Mouse (Mus musculus): ENCODE measurements around the gene Nhp2. TPM values are rescaled to one million over a fixed set of nuclear protein-coding genes. Genes with fewer than 3 reads are reported as not detected.

Nhp2 gene
- polyA plus RNA-seq, 1 experiment from 2014 or later = 103 TPM

DNA sequence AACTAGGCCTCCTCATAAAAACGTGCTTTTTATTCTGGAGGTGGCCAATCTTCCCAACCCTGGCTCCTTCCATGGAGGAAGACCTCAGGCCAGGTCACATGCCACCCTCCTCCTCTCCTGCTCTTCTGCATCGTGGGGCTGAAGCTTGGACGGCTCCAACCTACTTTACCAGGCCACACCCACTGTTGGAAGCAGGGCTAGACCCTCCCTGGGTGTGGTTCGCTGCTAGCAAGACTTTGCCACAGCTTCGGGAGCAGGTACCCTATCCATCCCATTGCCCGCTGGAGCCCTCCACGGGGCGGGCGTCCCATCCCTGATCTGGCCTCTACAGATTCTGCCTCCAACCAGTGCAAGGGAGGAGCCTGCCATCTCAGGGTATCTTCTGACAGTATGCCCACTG, 23.7 kb downstream of the Nhp2 start:
- no peak overlapping the region for H3K4me3 ChIP-seq
- no peak overlapping the region for H3K9ac ChIP-seq
- 72% methylated on average over 9 of the region's 9 CpGs for WGBS
- H3K27ac ChIP-seq = no peak overlapping the region
- ATAC-seq (ENCODE audit: low FRiP score) = no peak
- H3K4me2 ChIP-seq (replicated peaks) = no peak overlapping the region
- 0 out of 2 replicates have a peak, but pooled peaks cover under 1% of the 10 kb centered on the region for H3K27me3 ChIP-seq
- H3K9me3 ChIP-seq (replicated peaks) = no peaks in the 10 kb centered on the region
- H3K4me1 ChIP-seq = peaks cover 8% of the 10 kb centered on the region
- H3K36me3 ChIP-seq = no peaks in the 10 kb centered on the region

DNA sequence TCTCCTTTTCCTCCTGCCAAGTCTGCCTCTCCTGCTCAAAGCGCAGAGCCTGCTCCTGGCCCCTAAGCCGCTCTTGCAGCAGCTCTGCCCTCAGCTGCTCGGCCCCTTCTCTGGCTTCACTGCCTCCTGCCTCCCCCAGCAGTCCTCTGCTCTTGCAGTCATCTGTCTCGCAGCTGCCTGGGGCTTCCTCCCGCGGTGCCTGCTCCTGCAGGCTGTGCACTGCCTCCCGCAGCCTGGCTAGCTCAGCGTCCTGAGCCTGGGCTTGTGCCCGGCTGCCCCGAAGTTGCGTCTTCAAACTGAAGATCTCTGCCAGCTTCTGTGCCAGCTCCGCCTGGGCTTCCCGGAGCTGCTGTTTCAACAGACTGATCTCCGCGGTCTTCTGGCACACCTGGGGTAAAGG, 24.2 kb downstream of the Nhp2 start:
- Histone ChIP-seq H3K36me3 (no peaks in the 10 kb centered on the region), H3K9me3 (replicated peaks) (no peaks in the 10 kb centered on the region), H3K4me3 (no peak overlapping the region), H3K9ac (no peak overlapping the region), H3K27ac (no peak overlapping the region), H3K4me2 (replicated peaks) (peak overlapping the region; percentile 13; the same call in 1 of the 2 replicates), H3K27me3 (0 out of 2 replicates have a peak, but pooled peaks cover 3% of the 10 kb centered on the region), H3K4me1 (peaks cover 14% of the 10 kb centered on the region)
- 55% methylated on average over 15 of the region's 15 CpGs for whole genome bisulfite sequencing
- ATAC-seq (ENCODE audit: low FRiP score) = no peak

DNA sequence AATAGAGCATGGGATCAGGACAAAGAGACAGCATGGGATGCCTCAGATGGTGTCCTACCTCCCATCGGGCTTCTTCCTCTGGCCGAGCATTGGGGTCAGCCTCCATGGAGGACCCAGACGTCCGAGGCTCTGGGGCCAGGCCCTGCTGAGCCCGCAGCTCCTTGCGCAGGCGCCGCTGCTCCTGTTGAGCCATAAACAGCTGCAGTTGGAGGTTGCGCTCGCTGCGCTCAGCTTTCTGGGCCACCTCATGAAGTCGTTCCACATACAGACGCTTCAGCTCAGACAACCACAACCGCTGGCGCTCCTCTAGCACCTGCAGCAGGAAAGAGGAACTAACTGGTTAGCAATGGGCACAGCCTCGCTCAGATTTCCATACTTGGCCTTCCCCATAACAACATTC, 24.7 kb downstream of the Nhp2 start:
- Histone ChIP-seq H3K27ac (no peak overlapping the region), H3K27me3 (peaks cover 7% of the 10 kb centered on the region; the same call in 1 of the 2 replicates), H3K9ac (no peak overlapping the region), H3K36me3 (no peaks in the 10 kb centered on the region), H3K4me1 (peaks cover 18% of the 10 kb centered on the region), H3K9me3 (replicated peaks) (no peaks in the 10 kb centered on the region), H3K4me3 (no peak overlapping the region), H3K4me2 (replicated peaks) (0 out of 2 replicates have a peak overlapping the region, but pooled peaks have one; percentile 13)
- WGBS = 77% methylated on average over 16 of the region's 16 CpGs
- ATAC-seq (ENCODE audit: low FRiP score) = no peak

DNA sequence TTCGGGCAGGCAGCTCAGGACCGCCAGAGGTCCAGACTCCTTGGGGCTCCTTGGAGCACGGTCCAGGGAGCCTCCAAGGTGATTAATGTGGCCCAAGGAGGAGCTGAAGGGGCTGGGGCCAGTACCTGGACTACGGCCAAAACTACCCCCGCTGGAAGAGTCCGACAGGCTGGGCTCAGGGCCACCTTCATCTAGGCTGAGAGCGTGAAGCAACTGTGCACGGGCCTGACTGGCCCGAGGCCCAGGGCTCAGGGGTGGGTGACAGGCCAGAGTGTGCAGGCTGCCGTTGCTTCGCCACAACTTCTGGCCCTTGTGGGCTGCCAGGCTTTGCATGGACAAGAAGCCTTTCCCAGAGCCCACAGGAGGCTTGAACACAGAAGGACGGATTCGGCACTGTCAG, 25.8 kb downstream of the Nhp2 start:
- Histone ChIP-seq H3K9me3 (replicated peaks) (no peaks in the 10 kb centered on the region), H3K9ac (no peak overlapping the region), H3K4me1 (peaks cover 28% of the 10 kb centered on the region), H3K36me3 (no peaks in the 10 kb centered on the region), H3K4me3 (no peak overlapping the region), H3K27me3 (peaks cover 17% of the 10 kb centered on the region), H3K27ac (no peak overlapping the region), H3K4me2 (replicated peaks) (no peak overlapping the region)
- ATAC-seq (ENCODE audit: low FRiP score) = no peak
- WGBS = 92% methylated on average over 13 of the region's 13 CpGs

DNA sequence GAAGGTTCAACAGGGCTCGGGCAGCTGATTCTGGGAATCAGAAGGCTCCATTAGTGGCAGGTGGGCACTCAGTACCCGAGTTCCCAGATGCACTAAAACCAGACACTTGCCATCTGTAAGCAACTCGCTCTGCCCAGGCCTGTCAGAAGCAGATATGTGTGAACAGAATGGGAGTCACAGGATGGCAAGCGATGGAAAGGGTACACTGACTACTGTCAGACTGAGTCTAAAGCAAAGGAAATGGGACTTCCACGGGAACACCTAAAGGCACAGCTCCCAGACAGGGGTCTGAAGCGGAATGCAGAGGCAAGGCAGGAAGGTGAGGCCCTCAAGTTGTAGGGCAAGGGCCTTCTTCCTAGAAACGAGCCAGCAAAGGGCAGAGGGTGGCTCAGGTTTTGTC, 26.7 kb downstream of the Nhp2 start:
- Histone ChIP-seq H3K4me1 (peaks cover 35% of the 10 kb centered on the region), H3K27ac (no peak overlapping the region), H3K4me3 (no peak overlapping the region), H3K9me3 (replicated peaks) (no peaks in the 10 kb centered on the region), H3K9ac (no peak overlapping the region), H3K4me2 (replicated peaks) (no peak overlapping the region), H3K36me3 (no peaks in the 10 kb centered on the region), H3K27me3 (peaks cover 27% of the 10 kb centered on the region)
- 86% methylated on average over 7 of the region's 7 CpGs for WGBS
- no peak for ATAC-seq (ENCODE audit: low FRiP score)

DNA sequence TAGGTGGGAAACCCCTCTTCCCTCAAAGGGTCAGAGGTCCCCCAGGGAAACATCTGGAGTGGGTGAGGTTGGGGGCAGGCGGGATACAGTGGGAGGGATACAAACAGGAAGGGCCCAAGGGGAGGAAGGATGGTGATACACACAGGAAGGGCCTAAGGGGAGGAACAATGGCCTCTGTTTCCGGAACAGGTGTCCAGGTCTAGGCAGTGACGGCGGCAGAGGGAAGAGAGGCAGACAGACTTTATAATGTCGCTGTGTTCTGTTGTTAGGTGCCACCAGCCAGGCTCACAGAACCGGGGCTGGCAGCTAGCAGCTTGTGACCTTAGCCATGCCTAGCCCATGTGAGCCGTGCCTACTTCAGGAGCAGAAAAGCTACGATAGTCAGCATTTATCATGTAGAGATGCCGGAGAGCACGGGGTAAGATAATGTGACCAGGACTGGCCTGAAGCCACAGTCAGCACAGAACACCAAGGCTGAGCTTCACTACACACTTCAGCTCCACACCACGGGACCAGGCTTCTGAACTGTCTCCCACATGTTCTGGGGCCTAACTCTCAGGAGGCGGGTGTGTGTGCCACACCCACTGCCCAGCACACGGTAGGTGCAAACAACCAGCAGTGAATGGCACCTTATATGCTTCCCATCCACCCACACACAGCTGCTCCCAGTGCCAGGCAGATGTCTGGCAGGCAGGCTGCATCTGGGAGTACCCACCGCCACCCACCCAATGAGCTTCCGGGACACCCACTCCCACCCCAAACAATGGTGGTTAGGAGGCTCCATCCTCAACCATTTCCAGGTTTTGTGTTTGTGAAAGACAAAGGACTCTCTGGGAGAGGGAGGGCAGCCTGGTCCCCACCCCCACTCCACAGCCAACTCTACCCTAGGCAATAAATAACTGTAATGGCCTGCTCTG, 27.5 kb downstream of the Nhp2 start:
- no peaks in the 10 kb centered on the region for H3K9me3 ChIP-seq (replicated peaks)
- H3K4me3 ChIP-seq = no peak overlapping the region
- ATAC-seq (ENCODE audit: low FRiP score) = no peak
- no peak overlapping the region for H3K4me2 ChIP-seq (replicated peaks)
- H3K9ac ChIP-seq = no peak overlapping the region
- H3K4me1 ChIP-seq = peaks cover 35% of the 10 kb centered on the region
- H3K36me3 ChIP-seq = no peaks in the 10 kb centered on the region
- H3K27ac ChIP-seq = peak overlapping the region; percentile 49; the same call in 1 of the 2 replicates
- H3K27me3 ChIP-seq = peaks cover 30% of the 10 kb centered on the region
- WGBS = 77% methylated on average over 15 of the region's 15 CpGs

DNA sequence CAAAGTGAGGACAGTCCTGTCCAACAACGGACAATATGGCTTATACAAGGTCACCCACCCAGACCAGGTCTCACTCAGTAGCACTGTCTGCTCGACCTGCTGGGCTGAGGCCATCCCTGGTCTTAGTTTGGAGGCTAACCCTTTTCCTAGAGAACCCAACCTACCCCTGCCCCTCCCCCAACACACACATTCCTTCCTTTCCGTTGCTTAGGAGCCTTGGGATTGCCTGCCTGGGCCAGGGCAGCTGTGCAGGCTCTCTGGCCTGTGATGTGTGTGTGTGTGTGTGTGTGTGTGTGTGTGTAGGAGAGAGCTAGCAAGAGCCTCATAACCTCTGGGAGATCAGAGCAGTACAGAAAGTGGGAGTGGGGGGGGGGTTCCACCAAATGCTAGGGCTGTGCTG, 29.0 kb downstream of the Nhp2 start:
- WGBS = 21% methylated on average over 3 of the region's 3 CpGs
- Histone ChIP-seq H3K27ac (peak overlapping the region; percentile 49; the same call in 1 of the 2 replicates), H3K36me3 (no peaks in the 10 kb centered on the region), H3K27me3 (peaks cover 30% of the 10 kb centered on the region), H3K4me1 (peaks cover 35% of the 10 kb centered on the region), H3K9ac (no peak overlapping the region), H3K4me2 (replicated peaks) (peak overlapping the region; percentile 25), H3K9me3 (replicated peaks) (no peaks in the 10 kb centered on the region), H3K4me3 (peak overlapping the region; percentile 6; the same call in 1 of the 2 replicates)
- ATAC-seq (ENCODE audit: low FRiP score) = peak; percentile 69

DNA sequence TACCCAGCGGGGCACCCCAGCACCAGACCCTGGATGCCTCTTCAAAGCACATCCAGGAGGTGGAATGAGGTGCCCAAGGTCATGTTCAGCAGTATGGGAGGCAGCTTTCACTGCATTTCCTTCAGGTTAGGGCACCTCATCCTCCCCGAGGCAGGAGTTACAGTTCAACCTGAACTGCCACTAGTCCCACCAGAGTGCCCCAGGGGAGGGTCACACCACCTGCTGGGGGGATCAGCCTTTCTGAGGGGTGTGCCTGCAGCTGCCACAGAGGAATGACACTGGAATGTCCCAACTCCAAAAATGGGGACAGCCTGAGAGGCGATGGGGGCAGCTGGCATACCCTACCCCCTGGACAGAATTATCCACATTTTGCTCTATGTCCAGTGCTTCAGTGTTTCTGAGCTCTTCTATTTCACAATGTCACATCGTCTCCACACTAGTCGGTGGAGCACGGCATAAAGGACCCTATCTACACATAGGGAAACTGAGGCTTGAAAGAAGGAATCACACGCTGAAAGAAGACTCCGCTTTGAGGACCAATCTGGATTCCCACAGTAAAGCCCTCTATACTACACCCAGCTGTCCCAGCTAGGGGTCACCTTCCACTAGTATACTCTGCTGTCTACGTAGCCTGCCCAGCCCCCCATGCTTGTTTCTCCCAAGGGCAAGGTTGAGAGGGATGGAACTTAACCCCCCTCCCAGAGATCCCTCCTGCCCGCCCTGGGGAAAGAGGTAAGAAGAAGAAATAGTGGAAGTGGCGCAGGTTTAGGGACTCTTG, 29.8 kb downstream of the Nhp2 start:
- WGBS = 22% methylated on average over 11 of the region's 11 CpGs
- Histone ChIP-seq H3K27me3 (peaks cover 30% of the 10 kb centered on the region), H3K4me1 (peaks cover 35% of the 10 kb centered on the region), H3K9ac (peak overlapping the region; percentile 71), H3K4me2 (replicated peaks) (peak overlapping the region; percentile 95), H3K36me3 (no peaks in the 10 kb centered on the region), H3K27ac (peak overlapping the region; percentile 49; the same call in 1 of the 2 replicates), H3K9me3 (replicated peaks) (no peaks in the 10 kb centered on the region), H3K4me3 (peak overlapping the region; percentile 62)
- peak; percentile 13; the same call in 1 of the 2 replicates for ATAC-seq (ENCODE audit: low FRiP score)

DNA sequence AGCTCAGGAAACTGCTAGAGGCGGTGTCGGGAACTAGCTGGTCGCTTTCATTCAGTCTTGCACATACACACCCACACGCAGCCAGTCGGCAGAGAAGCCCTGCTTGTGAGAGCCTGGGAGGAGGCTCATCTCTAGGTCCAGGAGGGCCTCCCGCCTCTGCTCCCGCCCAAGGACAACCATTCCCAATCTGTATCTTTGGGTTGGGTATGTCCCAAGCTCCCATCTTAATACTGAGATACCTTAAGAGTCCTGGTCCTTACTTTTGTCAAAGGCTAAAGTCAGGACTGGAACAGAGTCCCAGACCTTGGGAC, 30.3 kb downstream of the Nhp2 start:
- H3K4me2 ChIP-seq (replicated peaks) = peak overlapping the region; percentile 95
- H3K36me3 ChIP-seq = no peaks in the 10 kb centered on the region
- H3K27ac ChIP-seq = no peak overlapping the region; the same call in 1 of the 2 replicates
- H3K27me3 ChIP-seq = peaks cover 30% of the 10 kb centered on the region
- peak overlapping the region; percentile 62 for H3K4me3 ChIP-seq
- peaks cover 35% of the 10 kb centered on the region for H3K4me1 ChIP-seq
- ATAC-seq (ENCODE audit: low FRiP score) = no peak
- WGBS = 4% methylated on average over 7 of the region's 7 CpGs
- no peaks in the 10 kb centered on the region for H3K9me3 ChIP-seq (replicated peaks)
- H3K9ac ChIP-seq = peak overlapping the region; percentile 71

DNA sequence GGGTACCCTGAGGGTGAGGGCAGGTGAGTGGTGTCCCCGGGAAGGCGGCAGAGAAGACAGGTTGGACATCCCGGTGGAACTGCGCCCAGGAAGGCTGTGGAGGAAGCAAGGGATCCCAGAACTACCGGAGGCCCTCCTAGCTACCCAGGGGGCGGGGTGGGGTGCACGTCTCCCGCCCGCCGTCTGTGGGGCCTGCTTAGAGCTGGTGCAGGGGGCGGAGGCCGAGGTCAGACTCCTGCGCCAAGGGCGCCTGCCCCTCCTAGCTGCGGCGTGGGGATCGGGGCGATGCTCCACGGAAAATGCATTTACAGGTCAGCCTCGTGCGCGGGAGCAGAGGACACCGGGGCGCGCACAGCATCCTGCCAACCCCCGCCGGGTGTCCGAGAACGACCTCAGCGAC, 30.7 kb downstream of the Nhp2 start:
- H3K4me1 ChIP-seq = peaks cover 35% of the 10 kb centered on the region
- no peak overlapping the region for H3K27ac ChIP-seq
- H3K4me2 ChIP-seq (replicated peaks) = peak overlapping the region; percentile 95
- H3K9ac ChIP-seq = peak overlapping the region; percentile 71
- 0 out of 2 replicates have a peak, but pooled peaks have one; percentile 7 for ATAC-seq (ENCODE audit: low FRiP score)
- no peaks in the 10 kb centered on the region for H3K36me3 ChIP-seq
- WGBS = 1% methylated on average over 30 of the region's 30 CpGs
- H3K27me3 ChIP-seq = peaks cover 30% of the 10 kb centered on the region
- H3K4me3 ChIP-seq = peak overlapping the region; percentile 62
- H3K9me3 ChIP-seq (replicated peaks) = no peaks in the 10 kb centered on the region

DNA sequence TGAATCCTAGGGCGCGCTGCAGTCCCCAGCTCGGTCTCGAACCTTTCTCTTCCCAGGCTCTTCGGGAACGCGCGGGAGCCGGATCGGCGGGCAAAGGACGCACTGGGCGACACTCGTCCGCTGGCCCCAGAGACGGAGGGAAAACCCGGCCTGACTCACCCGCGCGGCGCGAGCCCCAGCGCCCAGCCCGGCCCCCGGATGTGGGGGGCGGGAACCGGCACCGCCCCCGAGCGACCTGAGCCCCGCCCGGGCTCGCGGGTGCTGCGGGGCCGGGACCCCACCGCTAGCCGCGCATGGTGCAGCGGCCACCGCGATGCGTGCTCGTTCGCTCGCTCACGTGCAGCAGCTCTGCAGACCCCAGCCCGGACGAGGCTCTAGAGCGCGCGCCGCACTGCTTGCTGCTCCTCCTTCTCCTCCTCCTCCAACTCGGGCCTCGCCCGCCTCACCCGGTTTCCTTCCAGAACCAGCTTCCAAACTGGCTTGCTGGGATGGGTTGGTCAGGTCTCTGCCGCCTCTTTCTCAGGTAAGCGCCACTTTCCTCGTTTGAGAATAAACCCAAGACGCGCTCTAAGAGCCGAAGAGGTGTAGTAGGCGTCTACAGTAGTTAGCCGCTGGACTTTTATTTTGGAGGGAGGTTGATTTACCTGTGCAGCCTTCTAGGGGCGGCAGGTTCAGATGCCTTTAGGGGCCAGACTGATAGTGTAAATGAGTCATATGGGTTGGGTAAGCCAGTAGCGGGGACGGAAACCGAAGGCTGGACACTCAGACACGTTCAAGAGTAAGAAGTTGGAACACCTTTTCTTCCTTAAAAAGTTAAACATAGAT, 31.4 kb downstream of the Nhp2 start, which contains the start of the genes N4bp3 and D930048N14Rik:
Gene N4bp3 (minus strand): TSS at position 152 of the 825 bp plus-strand sequence.
Gene D930048N14Rik (plus strand): TSS at position 264 of the 825 bp plus-strand sequence.
- peaks cover 30% of the 10 kb centered on the region for H3K27me3 ChIP-seq
- peak; percentile 62 for ATAC-seq (ENCODE audit: low FRiP score)
- H3K27ac ChIP-seq = no peak within 1 kb of the TSS; the same call in 1 of the 2 replicates
- peak within 1 kb of the TSS; percentile 62 for H3K4me3 ChIP-seq
- H3K4me1 ChIP-seq = peaks cover 35% of the 10 kb centered on the region
- H3K36me3 ChIP-seq = no peaks in the 10 kb centered on the region
- peak within 1 kb of the TSS; percentile 71 for H3K9ac ChIP-seq
- H3K4me2 ChIP-seq (replicated peaks) = peak within 1 kb of the TSS; percentile 95
- WGBS = 2% methylated on average over 56 of the region's 70 CpGs
- H3K9me3 ChIP-seq (replicated peaks) = no peaks in the 10 kb centered on the region
